Mouse (Mus musculus) 3T3-L1 (cell line): ENCODE data around the gene Mast3.

ENCODE experiments used
- DNase-seq: peaks from one replicate; pipeline ENCODE4 v3.0.0-alpha.2; 2015; ENCODE audit warnings: low read depth, low spot score

The Mast3 gene

GRCm38 (mm10) chr8:70776496-70777444 is 28.1 kb downstream of the Mast3 start, which contains the start of gene Pik3r2:
Gene Pik3r2, minus strand, starts transcription at chr8:70776713.
- peak; percentile 98 for DNase-seq

- no peak for DNase-seq
These were observed 28.9 kb downstream of the Mast3 start for GRCm38 (mm10) chr8:70775851-70776495.

- no peak for DNase-seq
These were observed 29.6 kb downstream of the Mast3 start for GRCm38 (mm10) chr8:70775227-70775626.

GRCm38 (mm10) chr8:70774740-70775139 is 30.1 kb downstream of the Mast3 start:
- no peak for DNase-seq

GRCm38 (mm10) chr8:70773833-70774232 is 31.0 kb downstream of the Mast3 start:
- DNase-seq, result peak; percentile 93

- no peak for DNase-seq
These were observed 31.4 kb downstream of the Mast3 start for GRCm38 (mm10) chr8:70773410-70773809.

- peak; percentile 82 for DNase-seq
These were observed 32.0 kb downstream of the Mast3 start for GRCm38 (mm10) chr8:70772890-70773289.

GRCm38 (mm10) chr8:70772075-70772474 is 32.8 kb downstream of the Mast3 start:
- no peak for DNase-seq

GRCm38 (mm10) chr8:70771217-70771616 is 33.6 kb downstream of the Mast3 start:
- DNase-seq, result no peak

GRCm38 (mm10) chr8:70770748-70771147 is 34.1 kb downstream of the Mast3 start:
- DNase-seq, result no peak

GRCm38 (mm10) chr8:70769858-70770257 is 35.0 kb downstream of the Mast3 start:
- DNase-seq, result no peak

GRCm38 (mm10) chr8:70769359-70769758 is 35.5 kb downstream of the Mast3 start:
- peak; percentile 98 for DNase-seq

GRCm38 (mm10) chr8:70768956-70769355 is 35.9 kb downstream of the Mast3 start:
- no peak for DNase-seq

GRCm38 (mm10) chr8:70768231-70768776 is 36.5 kb downstream of the Mast3 start:
- DNase-seq, result no peak

- no peak for DNase-seq
These were observed 37.4 kb downstream of the Mast3 start for GRCm38 (mm10) chr8:70767503-70767902.

GRCm38 (mm10) chr8:70766571-70767440 is 38.0 kb downstream of the Mast3 start:
- DNase-seq, result peak; percentile 95

GRCm38 (mm10) chr8:70765838-70766570 is 38.9 kb downstream of the Mast3 start:
- peak; percentile 71 for DNase-seq

- DNase-seq, result no peak
These were observed 39.5 kb downstream of the Mast3 start for GRCm38 (mm10) chr8:70765329-70765728.

GRCm38 (mm10) chr8:70764676-70765075 is 40.2 kb downstream of the Mast3 start:
- no peak for DNase-seq

- no peak for DNase-seq
These were observed 40.8 kb downstream of the Mast3 start for GRCm38 (mm10) chr8:70764026-70764425.

- DNase-seq, result peak; percentile 83
These were observed 41.5 kb downstream of the Mast3 start for GRCm38 (mm10) chr8:70763354-70763753.
